Mouse (Mus musculus): ENCODE measurements at regions not wholly inside any gene's neighbourhood (a gene's known extent, or its start where the extent isn't known, plus 50 kb on each side); places are given as distances from the start of the nearest gene placed in this dataset.

GRCm38 (mm10) chr3:5077956-5078355 is 672.6 kb upstream of the Gm8797 start:
- DNase-seq = no peak

GRCm38 (mm10) chr3:5086721-5087120 is 663.9 kb upstream of the Gm8797 start:
- DNase-seq = no peak

DNA sequence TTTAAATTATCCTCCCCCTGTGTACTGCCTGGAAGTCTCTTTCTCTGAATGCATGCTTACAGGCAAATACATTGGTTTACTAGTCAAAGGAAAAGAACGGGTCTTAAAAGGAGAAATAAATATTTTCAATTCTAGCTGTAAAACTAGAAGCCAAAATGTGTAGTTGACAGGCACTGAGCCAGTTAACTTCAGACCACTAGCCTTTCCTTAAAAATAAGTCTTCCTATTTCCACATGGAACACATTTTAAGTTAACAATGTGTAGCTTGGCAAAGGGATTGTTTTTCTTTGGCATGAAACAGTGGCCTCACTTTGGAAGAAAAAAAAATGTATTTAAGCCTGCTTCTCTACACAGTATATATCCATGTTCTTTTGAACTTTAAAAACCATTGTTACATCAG is 661.7 kb upstream of the Gm8797 start:
- DNase-seq = no peak

GRCm38 (mm10) chr3:5089393-5090010 is 661.1 kb upstream of the Gm8797 start:
- peak; percentile 1 for DNase-seq

GRCm38 (mm10) chr3:5090108-5090869 is 660.3 kb upstream of the Gm8797 start:
- peak; percentile 1 to 2 for DNase-seq

DNA sequence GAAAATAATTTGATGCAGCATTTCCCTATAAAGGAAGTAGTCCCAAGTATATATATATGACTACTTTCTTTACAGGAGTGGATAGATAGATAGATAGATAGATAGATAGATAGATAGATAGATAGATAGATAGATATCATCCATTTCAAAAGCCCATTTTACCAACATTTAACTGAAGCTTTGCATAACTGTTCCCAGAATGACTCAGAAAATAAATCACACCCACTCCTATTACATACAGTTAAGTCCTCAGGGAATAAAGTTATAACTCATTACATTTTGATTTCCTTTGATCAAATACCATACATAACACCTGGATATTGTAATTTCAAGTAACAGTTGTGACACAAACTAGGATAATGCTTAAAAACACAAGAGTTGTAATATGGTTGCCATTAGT is 659.6 kb upstream of the Gm8797 start:
- DNase-seq = no peak
